Mouse (Mus musculus): ENCODE data around the gene Slc25a38.

GRCm38 (mm10) chr9:120071251-120071650 lies 38.9 kb upstream of the Slc25a38 start:
- TF ChIP-seq GATA1 (IDR thresholded peaks at IDR 0.05; ENCODE audit: borderline replicate concordance, low read length) (no peak), TAL1 (conservative IDR thresholded peaks at IDR 0.05; ENCODE audit: low read depth, low read length) (no peak), CTCF (IDR thresholded peaks at IDR 0.05; ENCODE audit: low read depth, low read length) (no peak), POLR2AphosphoS5 (IDR thresholded peaks at IDR 0.05; ENCODE audit: insufficient replicate concordance, low read depth, low read length) (no peak)

Measured in G1E (cell line).